13 mouse cellular contexts compared by ENCODE assay signal in genomic region chr4:120392748-120393147, GRCm38 (mm10). TPM values are rescaled to one million over a fixed set of nuclear protein-coding genes. Genes with fewer than 3 reads are reported as not detected.
DNase-seq lines count a peak whose midpoint lies in the region; ATAC-seq lines count a peak whose summit lies in the region.
"Had no signal": no experiment of that assay in that cellular context is flagged by ENCODE, and none has a peak within 500 bp of the region (broad histone marks: within the 10 kb centered on the region; RNA-seq: fewer than 3 reads in every experiment).

No protein-coding gene starts in this region.

- H3K4me1 ChIP-seq in heart, embryonic 12.5 days (replicated peaks), result peaks cover 54% of the 10 kb centered on the region
- H3K4me1 ChIP-seq in heart, embryonic 15.5 days (replicated peaks), result peaks cover 55% of the 10 kb centered on the region
- H3K4me1 ChIP-seq in limb, embryonic 13.5 days, result peaks cover 19% of the 10 kb centered on the region
- peaks cover 6% of the 10 kb centered on the region; the same call in 1 of the 2 replicates for H3K4me1 ChIP-seq in forebrain, embryonic 16.5 days (replicated peaks; ENCODE audit: control insufficient read depth, insufficient read depth, low read length)

- peak; percentile 81 for ATAC-seq in heart, embryonic 12.5 days (ENCODE audit: insufficient number of reproducible peaks, low FRiP score)
- ATAC-seq in heart, embryonic 15.5 days (replicated peaks; ENCODE audit: insufficient number of reproducible peaks, insufficient read depth, low FRiP score, low read depth), result peak; percentile 80
- no peak for ATAC-seq in limb, embryonic 13.5 days (ENCODE audit: low FRiP score, low read depth)
- ATAC-seq in granulocyte monocyte progenitor cell, adult 5-6 weeks (replicated peaks; ENCODE audit: poor library complexity, severe bottlenecking), result no peak
- no peak for ATAC-seq in forebrain, embryonic 16.5 days
- ATAC-seq: hindbrain, embryonic 16.5 days had no signal

- H3K27ac ChIP-seq in heart, embryonic 12.5 days (ENCODE audit: poor library complexity, severe bottlenecking), result peak overlapping the region; percentile 93
- peak overlapping the region; percentile 93 for H3K27ac ChIP-seq in heart, embryonic 15.5 days
- peak overlapping the region; percentile 15; the same call in 1 of the 2 replicates for H3K27ac ChIP-seq in limb, embryonic 13.5 days
- no peak overlapping the region for H3K27ac ChIP-seq in forebrain, embryonic 16.5 days (ENCODE audit: low read length)
- H3K27ac ChIP-seq: neural tube, embryonic 13.5 days had no signal

- 12% methylated on average over 3 of the region's 3 CpGs for WGBS in heart, embryonic 12.5 days
- WGBS in heart, embryonic 15.5 days, result 10% methylated on average over 3 of the region's 3 CpGs
- 23% methylated on average over 3 of the region's 3 CpGs for WGBS in limb, embryonic 13.5 days
- 28% methylated on average over 3 of the region's 3 CpGs for WGBS in forebrain, embryonic 16.5 days

- H3K27me3 ChIP-seq in heart, embryonic 12.5 days (replicated peaks), result no peaks in the 10 kb centered on the region
- no peaks in the 10 kb centered on the region for H3K27me3 ChIP-seq in heart, embryonic 15.5 days
- peaks cover 9% of the 10 kb centered on the region; the same call in 1 of the 2 replicates for H3K27me3 ChIP-seq in limb, embryonic 13.5 days
- H3K27me3 ChIP-seq in forebrain, embryonic 16.5 days (replicated peaks; ENCODE audit: control insufficient read depth, insufficient read depth, low read length), result no peaks in the 10 kb centered on the region
- H3K27me3 ChIP-seq: neural tube, embryonic 13.5 days had no signal

- H3K4me3 ChIP-seq in heart, embryonic 12.5 days, result no peak overlapping the region
- H3K4me3 ChIP-seq in heart, embryonic 15.5 days, result no peak overlapping the region
- H3K4me3 ChIP-seq in limb, embryonic 13.5 days, result no peak overlapping the region
- H3K4me3 ChIP-seq in forebrain, embryonic 16.5 days (replicated peaks; ENCODE audit: low read length), result no peak overlapping the region
- H3K4me3 ChIP-seq: neural tube, embryonic 13.5 days had no signal

- peak overlapping the region; percentile 41 for H3K4me2 ChIP-seq in heart, embryonic 12.5 days
- peak overlapping the region; percentile 37 for H3K4me2 ChIP-seq in heart, embryonic 15.5 days
- 0 out of 2 replicates have a peak overlapping the region, but pooled peaks have one; percentile 9 for H3K4me2 ChIP-seq in limb, embryonic 13.5 days (replicated peaks)
- H3K4me2 ChIP-seq in forebrain, embryonic 16.5 days (ENCODE audit: low read length), result no peak overlapping the region
- H3K4me2 ChIP-seq: neural tube, embryonic 13.5 days had no signal

- no peak overlapping the region for H3K9ac ChIP-seq in heart, embryonic 12.5 days
- no peak overlapping the region for H3K9ac ChIP-seq in heart, embryonic 15.5 days
- H3K9ac ChIP-seq in limb, embryonic 13.5 days, result no peak overlapping the region
- no peak overlapping the region for H3K9ac ChIP-seq in forebrain, embryonic 16.5 days (replicated peaks; ENCODE audit: low read depth, low read length)
- H3K9ac ChIP-seq: neural tube, embryonic 13.5 days had no signal

- DNase-seq in heart, postnatal 4 days, result no peak
- DNase-seq in mesoderm, embryonic 11.5 days (ENCODE audit: low read depth, low spot score), result peak; percentile 22
- no peak for DNase-seq in layer of hippocampus, postnatal 10 days (ENCODE audit: low spot score in 2 of 2)
- DNase-seq: cerebellum, adult 8-10 months; embryo, embryonic 11 days; right cerebral cortex, postnatal 4 days had no signal

- H3K9me3 ChIP-seq in heart, embryonic 12.5 days (replicated peaks), result no peaks in the 10 kb centered on the region
- H3K9me3 ChIP-seq in heart, embryonic 15.5 days (replicated peaks), result no peaks in the 10 kb centered on the region
- H3K9me3 ChIP-seq in limb, embryonic 13.5 days, result no peaks in the 10 kb centered on the region
- H3K9me3 ChIP-seq in forebrain, embryonic 16.5 days (ENCODE audit: control insufficient read depth, low read length), result no peaks in the 10 kb centered on the region
- H3K9me3 ChIP-seq: neural tube, embryonic 13.5 days had no signal

- H3K36me3 ChIP-seq in heart, embryonic 12.5 days, result no peaks in the 10 kb centered on the region
- H3K36me3 ChIP-seq in heart, embryonic 15.5 days, result no peaks in the 10 kb centered on the region
- H3K36me3 ChIP-seq in limb, embryonic 13.5 days, result no peaks in the 10 kb centered on the region
- no peaks in the 10 kb centered on the region for H3K36me3 ChIP-seq in forebrain, embryonic 16.5 days (ENCODE audit: control insufficient read depth, insufficient read depth)
- H3K36me3 ChIP-seq: neural tube, embryonic 13.5 days had no signal

RNA-seq across cellular contexts. Expression of gene Scmh1, which starts 12.3 kb away (rescaled TPM):
- 90.1 and 102 TPM in 2 replicates for polyA plus RNA-seq in heart, embryonic 12.5 days (2016; fragmentation: Nextera tagmentation; extraction: Ambion mirVana)
- total RNA-seq in heart, postnatal 4 days (2021), result 100 to 1,000 TPM; 104 to 106 TPM
- 66.4 and 71.6 TPM in 2 replicates for polyA plus RNA-seq in heart, embryonic 15.5 days (2015; fragmentation: Nextera tagmentation; extraction: Ambion mirVana)
- polyA plus RNA-seq in limb, embryonic 13.5 days (2015; fragmentation: Nextera tagmentation; extraction: Ambion mirVana), result 43.8 and 47.1 TPM in 2 replicates
- total RNA-seq in granulocyte monocyte progenitor cell, adult 5-6 weeks (2014; fragmentation: Nextera tagmentation), result 58.8 and 61.4 TPM in 2 replicates
- total RNA-seq in granulocyte monocyte progenitor cell, adult 5-6 weeks (2017), result 7.8 and 10.1 TPM in 2 replicates
- polyA plus RNA-seq in forebrain, embryonic 16.5 days (2015; fragmentation: Nextera tagmentation; extraction: Ambion mirVana), result 75.5 and 80.2 TPM in 2 replicates
- total RNA-seq in layer of hippocampus, postnatal 10 days (2021), result 100 to 1,000 TPM; 110 to 118 TPM

Comparison
In these comparisons a context has a peak if more than half of its experiments do, and no peak if none do; other contexts are left out.
1. ATAC-seq: peak in heart, embryonic 12.5 days (single experiment) and heart, embryonic 15.5 days (single experiment); none in limb, embryonic 13.5 days (single experiment), granulocyte monocyte progenitor cell, adult 5-6 weeks (single experiment) and forebrain, embryonic 16.5 days (single experiment).